Mouse (Mus musculus) monocyte, adult 2 months (primary cell): Measurements from ENCODE around the gene Thbs3.

ENCODE experiments used
- DNase-seq, 2 experiments: peaks; one replicate each; pipeline ENCODE4 v3.0.0; 2022; ENCODE audit warnings: low spot score in 2 of 2, low read depth in 1 of 2

Thbs3 gene

DNA sequence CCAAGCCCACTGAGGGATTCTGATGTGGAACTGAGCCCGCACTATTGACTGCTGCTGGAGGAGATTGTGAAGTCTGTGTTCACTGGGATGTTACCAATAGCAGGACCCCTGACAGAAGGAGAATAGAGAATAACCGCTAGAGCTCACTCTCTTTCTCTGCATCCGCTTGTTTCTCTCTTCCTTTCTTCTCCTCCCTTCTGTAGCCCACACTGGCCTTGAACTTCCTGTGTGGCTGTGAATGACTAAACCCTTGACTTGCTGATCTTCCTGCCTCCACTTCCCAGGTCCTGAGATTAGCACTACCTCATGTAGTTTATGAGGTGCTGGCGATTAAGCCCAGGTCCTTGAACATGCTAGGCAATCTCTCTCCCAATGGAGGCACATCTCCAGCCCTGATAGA, 32.5 kb downstream of the Thbs3 start:
- no peak for DNase-seq

DNA sequence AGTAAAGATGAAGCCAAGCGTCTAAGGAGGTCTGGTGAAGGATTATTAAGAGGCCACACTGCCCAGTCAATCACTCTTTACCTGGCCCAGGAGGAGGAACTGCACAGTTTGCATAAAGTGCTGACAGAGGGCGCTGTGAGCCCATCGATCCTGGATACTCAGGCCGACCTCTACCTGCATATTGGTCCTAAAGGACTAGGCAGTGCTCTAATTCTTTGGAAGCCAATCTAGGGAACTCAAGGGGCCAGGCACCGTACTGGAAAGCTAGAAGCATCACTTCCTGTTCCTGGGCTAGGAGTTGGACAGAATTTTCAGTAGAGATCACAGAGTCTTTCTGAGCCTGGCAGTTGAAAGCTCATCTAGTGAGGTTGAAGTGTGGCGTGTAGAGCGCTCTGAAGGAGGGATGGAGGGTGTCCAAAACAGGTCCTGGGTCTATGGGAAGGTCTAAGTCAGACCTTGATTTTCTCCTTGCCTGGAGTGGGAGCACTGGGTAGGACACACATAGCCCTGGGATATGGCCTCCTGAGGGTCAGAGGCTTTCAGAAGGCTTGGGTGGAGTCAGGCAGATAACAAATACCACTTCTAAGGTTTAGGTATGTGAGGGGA, 35.6 kb downstream of the Thbs3 start:
- no peak for DNase-seq

DNA sequence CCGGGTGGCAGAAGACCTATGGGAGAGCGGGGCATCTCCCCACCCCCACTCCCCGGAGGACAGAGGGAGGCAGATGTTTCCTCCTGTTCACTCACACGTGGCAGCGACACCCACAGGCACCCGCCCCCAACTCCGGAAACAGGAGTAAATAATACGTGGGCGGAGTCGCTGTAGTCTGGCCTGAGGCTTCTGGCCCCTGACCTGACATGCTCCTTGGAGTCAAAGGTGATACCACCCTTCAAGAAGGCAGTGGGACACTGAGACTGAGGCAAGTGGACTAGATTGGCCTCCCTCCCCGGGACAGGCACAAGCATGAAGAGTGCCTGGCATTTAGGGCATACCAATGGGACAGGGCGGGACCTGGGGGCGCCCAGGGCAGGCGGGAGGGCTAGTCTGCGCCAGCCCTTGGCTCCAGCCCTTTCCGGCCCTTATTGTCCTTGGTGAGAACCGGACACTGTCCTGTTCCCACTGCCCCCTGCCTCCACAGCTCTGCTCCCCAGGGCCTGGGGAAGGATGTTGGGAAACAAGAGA, 36.5 kb downstream of the Thbs3 start:
- DNase-seq: no peak

DNA sequence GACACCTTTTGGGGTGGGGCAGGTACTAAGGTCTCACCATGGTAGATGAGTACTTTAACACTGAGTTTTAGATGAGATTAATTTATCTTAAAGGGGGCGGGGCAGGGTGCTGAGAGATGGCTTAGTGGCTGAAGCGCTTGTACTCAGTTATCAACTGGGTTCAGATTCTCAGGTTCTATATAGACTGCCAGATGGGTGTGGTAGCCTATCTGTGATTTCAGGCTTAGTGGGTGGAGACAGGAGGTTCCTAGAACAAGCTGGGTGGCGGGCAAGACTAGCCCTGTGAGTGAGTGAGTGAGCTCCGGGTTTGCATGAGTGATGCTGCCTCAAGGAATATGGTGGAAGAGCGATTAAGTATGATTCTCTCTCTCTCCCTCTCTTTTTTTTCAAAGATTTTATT, 40.0 kb downstream of the Thbs3 start:
- no peak for DNase-seq

DNA sequence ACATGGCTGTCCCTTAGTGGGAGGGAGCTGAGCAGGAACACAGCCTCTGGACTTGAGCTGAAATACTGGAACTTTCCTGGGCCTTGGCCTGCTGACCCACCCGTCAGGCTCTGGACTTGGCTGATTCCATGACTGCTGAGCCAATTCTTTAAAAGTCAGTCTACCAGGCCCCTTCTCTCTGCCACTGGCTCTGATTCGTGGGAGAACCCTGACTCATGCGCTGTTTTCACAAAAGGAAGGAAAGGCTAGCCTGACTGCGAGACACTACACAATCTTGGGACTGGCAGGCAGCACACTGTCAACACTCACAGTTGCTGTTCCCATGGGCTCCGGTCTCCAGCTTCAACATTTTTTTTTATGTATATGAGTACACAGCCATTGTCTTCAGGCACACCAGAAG, 41.2 kb downstream of the Thbs3 start:
- no peak for DNase-seq

DNA sequence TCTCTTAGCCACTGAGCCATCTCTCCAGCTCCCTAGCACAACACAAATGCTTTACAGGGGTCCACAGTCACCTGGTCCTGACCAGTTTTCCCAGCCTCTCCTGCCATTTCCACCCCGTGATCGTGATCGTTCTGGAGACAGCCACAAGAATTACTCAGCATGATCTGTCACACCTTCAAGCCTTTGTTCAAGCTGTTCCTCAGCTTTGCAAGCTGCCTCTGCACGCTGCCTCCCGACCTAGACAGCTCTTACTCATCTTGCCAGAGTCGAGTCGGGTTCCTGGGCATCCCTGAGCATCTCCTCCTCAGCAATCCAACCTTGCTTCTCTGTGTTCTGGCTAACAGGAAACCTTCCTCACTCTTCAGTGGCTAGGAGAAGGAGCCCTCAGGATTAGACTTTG, 44.1 kb downstream of the Thbs3 start, which contains the start of gene Dpm3:
TSS of gene Dpm3 (plus strand) at position 283 of the 400 bp plus-strand sequence.
- no peak for DNase-seq

DNA sequence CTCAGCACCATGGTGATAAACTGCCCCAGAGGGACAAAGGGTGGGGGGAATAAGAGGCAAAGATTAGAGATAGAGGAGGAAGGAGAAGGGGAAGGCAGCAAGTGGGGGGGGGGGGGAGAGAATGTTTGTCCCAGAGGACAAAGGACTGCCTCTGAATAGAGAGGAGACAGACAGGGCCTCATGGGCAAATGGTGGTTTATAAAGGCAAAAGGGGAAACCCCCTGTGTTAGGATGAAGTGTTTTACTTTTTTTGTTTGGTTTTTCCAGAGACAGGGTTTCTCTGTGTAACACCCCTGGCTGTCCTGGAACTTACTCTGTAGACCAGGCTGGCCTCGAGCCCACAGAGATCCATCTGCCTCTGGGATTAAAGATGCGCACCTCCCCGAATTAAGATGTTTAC, 45.2 kb downstream of the Thbs3 start:
- no peak for DNase-seq

DNA sequence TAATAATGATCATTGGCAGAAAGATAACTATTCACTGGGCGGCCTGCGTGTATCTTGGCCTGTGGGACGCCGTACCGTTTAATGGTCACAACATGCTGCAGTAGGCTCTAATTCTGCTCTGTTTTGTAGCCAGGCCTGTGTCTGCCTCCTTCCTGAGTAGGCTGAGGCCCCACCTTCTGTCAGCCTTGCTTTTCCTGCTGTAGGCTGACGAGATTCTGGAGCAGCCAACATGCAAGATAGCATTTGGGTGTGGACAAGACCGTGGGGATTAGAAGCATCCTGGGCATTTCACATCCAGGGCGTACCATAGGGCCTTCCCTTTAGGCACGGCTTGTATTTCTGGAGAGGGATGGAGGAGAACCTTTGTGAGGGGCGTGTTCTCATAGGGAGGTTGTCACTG, 47.4 kb downstream of the Thbs3 start:
- DNase-seq: no peak

DNA sequence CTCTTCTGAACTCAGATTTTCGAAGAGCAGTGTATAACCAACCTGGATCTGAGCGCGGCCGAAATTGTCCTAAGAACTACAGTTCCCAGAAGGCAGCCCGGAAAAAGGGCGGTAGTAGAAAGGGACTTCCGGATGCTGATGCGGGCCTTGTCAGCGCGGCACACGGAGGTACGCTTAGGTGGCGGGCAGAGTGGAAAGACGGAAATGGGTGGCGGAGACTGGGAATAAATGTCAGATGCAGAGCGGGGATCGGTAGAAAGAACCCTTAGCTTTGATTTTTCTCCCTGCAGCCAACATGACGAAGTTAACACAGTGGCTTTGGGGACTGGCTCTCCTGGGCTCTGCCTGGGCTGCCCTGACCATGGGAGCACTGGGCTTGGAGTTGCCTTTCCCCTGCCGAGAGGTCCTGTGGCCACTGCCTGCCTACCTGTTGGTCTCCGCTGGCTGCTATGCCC, 51.5 kb downstream of the Thbs3 start:
- DNase-seq: no peak

DNA sequence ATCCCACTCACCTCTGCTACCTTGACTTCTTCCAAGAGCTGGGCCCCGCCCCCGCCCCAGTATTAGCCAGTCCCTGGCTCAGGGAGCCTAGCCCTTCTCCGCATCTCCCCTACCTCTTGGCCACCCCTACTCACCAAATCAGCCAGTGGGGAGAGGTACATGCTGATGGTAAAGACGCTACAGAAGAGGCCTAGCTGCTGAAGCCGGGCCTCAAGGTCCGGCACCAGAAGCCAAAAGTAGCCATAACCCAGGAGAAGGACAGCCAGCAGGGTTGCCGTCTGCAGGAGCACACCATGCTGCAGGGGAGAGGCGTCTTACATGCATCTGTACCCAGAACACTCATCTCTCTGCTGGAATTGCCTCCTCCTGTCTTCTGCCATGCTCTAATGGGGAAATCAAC, 53.9 kb downstream of the Thbs3 start:
- DNase-seq: no peak

DNA sequence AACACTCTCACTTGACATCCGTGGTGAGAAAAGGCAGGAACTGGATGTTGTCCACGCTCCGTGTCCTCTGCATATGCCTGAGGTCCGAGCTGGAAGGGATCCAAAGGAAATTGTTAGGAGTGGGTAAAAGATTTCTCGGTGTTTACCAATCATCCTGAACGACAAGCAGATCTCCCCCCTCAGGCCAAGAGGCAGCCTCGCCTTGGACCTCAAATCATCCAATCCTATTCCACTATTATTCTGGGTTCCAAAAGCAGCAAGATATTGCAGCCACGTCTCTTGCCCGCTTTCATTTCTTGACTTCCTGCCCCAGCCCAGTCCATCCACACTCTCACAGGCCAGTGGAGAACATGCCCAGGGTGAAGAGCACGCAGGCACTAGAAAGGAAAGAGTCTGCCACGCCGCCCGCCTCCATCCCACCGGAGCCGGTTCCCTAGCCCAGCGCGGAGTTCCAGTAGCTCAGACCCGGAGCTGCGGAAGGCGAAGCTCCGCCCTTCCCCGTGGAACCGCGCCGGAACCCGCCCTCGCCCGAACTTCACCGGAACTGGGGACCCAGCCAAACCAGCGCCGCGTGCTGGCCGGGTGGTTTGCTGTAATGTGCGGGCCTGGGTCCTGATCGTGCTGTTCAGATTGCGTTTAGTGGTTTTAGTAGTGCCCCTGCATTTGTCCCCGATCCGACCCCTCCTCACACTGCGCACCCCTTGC, 55.2 kb downstream of the Thbs3 start, which contains the start of gene Slc50a1:
TSS of gene Slc50a1 (minus strand) at position 520 of the 705 bp plus-strand sequence.
- DNase-seq: peak in 1 of 2 experiments; percentile 33

DNA sequence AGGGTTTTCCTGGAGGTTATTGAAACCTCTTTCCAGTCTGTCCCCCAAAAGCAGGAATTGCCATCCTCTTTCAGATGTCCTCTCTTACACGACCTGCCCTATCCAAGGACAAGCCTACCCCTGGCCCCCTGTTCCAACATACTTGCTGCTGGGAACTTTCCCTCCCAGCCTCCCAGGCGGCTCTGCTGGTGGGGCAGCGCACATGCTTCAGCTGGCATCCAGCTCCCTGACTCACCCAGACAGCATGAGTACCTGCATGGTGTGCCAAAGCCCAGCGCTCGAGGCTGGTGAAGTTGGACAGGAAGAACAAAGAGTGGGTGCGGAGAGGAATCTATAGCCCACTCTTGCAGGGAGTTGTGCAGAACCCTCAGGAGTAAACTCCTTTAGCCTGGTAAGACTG, 55.9 kb downstream of the Thbs3 start:
- no peak for DNase-seq

DNA sequence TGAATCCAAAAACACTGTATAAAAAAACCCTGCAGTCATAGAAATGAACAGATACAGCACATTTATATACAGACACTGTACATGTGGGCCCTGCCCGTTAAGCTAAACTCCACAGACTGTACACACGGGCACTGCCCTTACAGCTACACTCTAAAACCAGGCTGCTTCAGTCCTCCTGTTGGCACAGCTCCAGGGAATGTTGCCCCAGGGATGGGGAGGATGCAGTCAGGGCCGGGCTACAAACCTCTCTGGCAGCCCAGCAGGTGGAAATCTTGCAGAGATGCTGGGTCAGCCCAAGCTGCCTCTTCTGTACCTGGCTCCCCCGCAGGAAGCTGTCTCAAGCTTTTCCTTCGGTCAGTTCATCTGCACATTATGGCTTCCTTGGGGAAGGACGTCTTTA, 56.8 kb downstream of the Thbs3 start:
- no peak for DNase-seq

DNA sequence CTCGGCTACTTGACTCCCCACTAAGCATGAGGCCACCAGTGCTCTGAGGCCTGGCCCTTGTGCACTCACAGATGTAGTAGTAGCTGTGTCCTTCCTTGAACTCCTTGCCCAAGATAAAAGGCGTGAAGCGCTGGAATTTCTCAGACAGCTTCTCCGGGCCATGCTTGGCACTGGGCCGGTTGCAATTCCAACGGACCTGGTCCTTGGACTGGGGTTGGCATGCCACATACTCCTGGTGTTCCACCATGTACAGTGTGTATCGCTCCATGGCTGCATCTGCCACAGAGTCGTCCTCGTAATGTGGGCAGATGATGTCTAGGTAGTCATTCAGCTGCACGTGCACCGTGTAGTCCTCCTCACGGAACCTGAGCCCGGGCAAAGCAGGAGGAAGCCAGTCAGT, 61.1 kb downstream of the Thbs3 start:
- DNase-seq: no peak
